Mouse (Mus musculus): ENCODE measurements around the gene Sf1. TPM values are rescaled to one million over a fixed set of nuclear protein-coding genes. Genes with fewer than 3 reads are reported as not detected.

Sf1 gene
- polyA plus RNA-seq, 1 experiment from 2014 or later = 136 TPM

GRCm38 (mm10) chr19:6390251-6390650 is 26.8 kb downstream of the Sf1 start:
- Histone ChIP-seq H3K4me2 (peak overlapping the region; percentile 55), H3K27me3 (no peaks in the 10 kb centered on the region), H3K4me1 (peaks cover 10% of the 10 kb centered on the region; the same call in 1 of the 2 replicates), H3K27ac (no peak overlapping the region), H3K36me3 (no peaks in the 10 kb centered on the region), H3K4me3 (no peak overlapping the region; the same call in 1 of the 2 replicates), H3K9me3 (no peaks in the 10 kb centered on the region), H3K9ac (no peak overlapping the region)
- 52% methylated on average over 6 of the region's 6 CpGs for WGBS
- ATAC-seq (ENCODE audit: borderline replicate concordance, extremely low read depth, low FRiP score, low TSS enrichment) = no peak

GRCm38 (mm10) chr19:6392743-6393393 is 29.4 kb downstream of the Sf1 start:
- Histone ChIP-seq H3K9me3 (no peaks in the 10 kb centered on the region), H3K27me3 (no peaks in the 10 kb centered on the region; the same call in 1 of the 2 replicates), H3K9ac (no peak overlapping the region), H3K36me3 (no peaks in the 10 kb centered on the region), H3K4me3 (no peak overlapping the region), H3K4me2 (no peak overlapping the region), H3K27ac (no peak overlapping the region), H3K4me1 (peaks cover 10% of the 10 kb centered on the region; the same call in 1 of the 2 replicates)
- no peak for ATAC-seq (ENCODE audit: borderline replicate concordance, extremely low read depth, low FRiP score, low TSS enrichment)
- WGBS = 92% methylated on average over 14 of the region's 14 CpGs

- no peaks in the 10 kb centered on the region for H3K9me3 ChIP-seq
- no peaks in the 10 kb centered on the region; the same call in 1 of the 2 replicates for H3K27me3 ChIP-seq
- whole genome bisulfite sequencing = 85% methylated on average over 16 of the region's 16 CpGs
- H3K4me2 ChIP-seq = no peak overlapping the region
- no peaks in the 10 kb centered on the region for H3K36me3 ChIP-seq
- no peak overlapping the region for H3K27ac ChIP-seq
- H3K9ac ChIP-seq = no peak overlapping the region
- no peak for ATAC-seq (ENCODE audit: borderline replicate concordance, extremely low read depth, low FRiP score, low TSS enrichment)
- no peak overlapping the region for H3K4me3 ChIP-seq
- peaks cover 13% of the 10 kb centered on the region; the same call in 1 of the 2 replicates for H3K4me1 ChIP-seq
Observed at GRCm38 (mm10) chr19:6393637-6394036, 30.1 kb downstream of the Sf1 start.

- no peak overlapping the region for H3K4me3 ChIP-seq
- no peak overlapping the region for H3K27ac ChIP-seq
- no peak for ATAC-seq (ENCODE audit: borderline replicate concordance, extremely low read depth, low FRiP score, low TSS enrichment)
- H3K4me1 ChIP-seq = peaks cover 26% of the 10 kb centered on the region
- 86% methylated on average over 5 of the region's 5 CpGs for WGBS
- peaks cover 15% of the 10 kb centered on the region for H3K27me3 ChIP-seq
- no peak overlapping the region for H3K9ac ChIP-seq
- H3K9me3 ChIP-seq = no peaks in the 10 kb centered on the region
- H3K36me3 ChIP-seq = no peaks in the 10 kb centered on the region
- H3K4me2 ChIP-seq = no peak overlapping the region
Observed at GRCm38 (mm10) chr19:6396237-6396636, 32.7 kb downstream of the Sf1 start.

GRCm38 (mm10) chr19:6397582-6398249 is 34.2 kb downstream of the Sf1 start:
- Histone ChIP-seq H3K9ac (no peak overlapping the region), H3K4me3 (no peak overlapping the region), H3K9me3 (no peaks in the 10 kb centered on the region), H3K27me3 (peaks cover 29% of the 10 kb centered on the region), H3K36me3 (no peaks in the 10 kb centered on the region), H3K4me1 (peaks cover 37% of the 10 kb centered on the region), H3K4me2 (peak overlapping the region; percentile 100; the same call in 1 of the 2 replicates), H3K27ac (no peak overlapping the region)
- 78% methylated on average over 22 of the region's 22 CpGs for whole genome bisulfite sequencing
- ATAC-seq (ENCODE audit: borderline replicate concordance, extremely low read depth, low FRiP score, low TSS enrichment) = no peak

- peaks cover 33% of the 10 kb centered on the region for H3K27me3 ChIP-seq
- ATAC-seq (ENCODE audit: borderline replicate concordance, extremely low read depth, low FRiP score, low TSS enrichment) = peak; percentile 55
Observed at GRCm38 (mm10) chr19:6398447-6399284, 35.2 kb downstream of the Sf1 start.

GRCm38 (mm10) chr19:6399285-6400095 is 36.0 kb downstream of the Sf1 start, which contains the start of gene Rasgrp2:
Rasgrp2 (plus strand) TSS chr19:6399340.
- peak within 1 kb of the TSS; percentile 64 for H3K27ac ChIP-seq
- H3K4me3 ChIP-seq = peak within 1 kb of the TSS; percentile 71
- peaks cover 33% of the 10 kb centered on the region for H3K27me3 ChIP-seq
- peak within 1 kb of the TSS; percentile 100 for H3K4me2 ChIP-seq
- H3K36me3 ChIP-seq = no peaks in the 10 kb centered on the region
- peak within 1 kb of the TSS; percentile 54 for H3K9ac ChIP-seq
- H3K9me3 ChIP-seq = no peaks in the 10 kb centered on the region
- ATAC-seq (ENCODE audit: borderline replicate concordance, extremely low read depth, low FRiP score, low TSS enrichment) = 0 out of 2 replicates have a peak, but pooled peaks have one; percentile 13
- WGBS = 1% methylated on average over 79 of the region's 87 CpGs
- H3K4me1 ChIP-seq = peaks cover 37% of the 10 kb centered on the region

More at GRCm38 (mm10) chr19:6398447-6399284, 35.2 kb downstream of the Sf1 start:
- Histone ChIP-seq H3K4me1 (peaks cover 37% of the 10 kb centered on the region), H3K4me3 (peak overlapping the region; percentile 71), H3K27ac (peak overlapping the region; percentile 64), H3K36me3 (no peaks in the 10 kb centered on the region), H3K9me3 (no peaks in the 10 kb centered on the region), H3K4me2 (peak overlapping the region; percentile 100), H3K9ac (peak overlapping the region; percentile 54)
- WGBS = 1% methylated on average over 39 of the region's 39 CpGs

GRCm38 (mm10) chr19:6400096-6401086 is 36.9 kb downstream of the Sf1 start:
- 2% methylated on average over 29 of the region's 29 CpGs for WGBS
- Histone ChIP-seq H3K4me1 (peaks cover 37% of the 10 kb centered on the region), H3K4me2 (peak overlapping the region; percentile 100)

GRCm38 (mm10) chr19:6401131-6401815 is 37.8 kb downstream of the Sf1 start:
- peak; percentile 41 for ATAC-seq (ENCODE audit: borderline replicate concordance, extremely low read depth, low FRiP score, low TSS enrichment)
- Histone ChIP-seq H3K27me3 (peaks cover 33% of the 10 kb centered on the region), H3K4me3 (peak overlapping the region; percentile 71), H3K9ac (peak overlapping the region; percentile 46), H3K4me1 (peaks cover 37% of the 10 kb centered on the region), H3K27ac (peak overlapping the region; percentile 67), H3K9me3 (no peaks in the 10 kb centered on the region), H3K4me2 (peak overlapping the region; percentile 100), H3K36me3 (no peaks in the 10 kb centered on the region)
- WGBS = under 1% methylated on average over 32 of the region's 32 CpGs

More at GRCm38 (mm10) chr19:6400096-6401086, 36.9 kb downstream of the Sf1 start:
- Histone ChIP-seq H3K4me3 (peak overlapping the region; percentile 71), H3K9ac (peak overlapping the region; percentile 54), H3K36me3 (no peaks in the 10 kb centered on the region), H3K27ac (no peak overlapping the region), H3K9me3 (no peaks in the 10 kb centered on the region), H3K27me3 (peaks cover 33% of the 10 kb centered on the region)
- no peak for ATAC-seq (ENCODE audit: borderline replicate concordance, extremely low read depth, low FRiP score, low TSS enrichment)

GRCm38 (mm10) chr19:6401951-6402350 is 38.5 kb downstream of the Sf1 start:
- no peaks in the 10 kb centered on the region for H3K9me3 ChIP-seq
- no peak for ATAC-seq (ENCODE audit: borderline replicate concordance, extremely low read depth, low FRiP score, low TSS enrichment)
- peak overlapping the region; percentile 71 for H3K4me3 ChIP-seq
- 7% methylated on average over 9 of the region's 9 CpGs for WGBS
- peaks cover 33% of the 10 kb centered on the region for H3K27me3 ChIP-seq
- H3K4me2 ChIP-seq = peak overlapping the region; percentile 100
- H3K36me3 ChIP-seq = no peaks in the 10 kb centered on the region
- peaks cover 37% of the 10 kb centered on the region for H3K4me1 ChIP-seq
- H3K9ac ChIP-seq = peak overlapping the region; percentile 46
- peak overlapping the region; percentile 54; the same call in 1 of the 2 replicates for H3K27ac ChIP-seq

All from lung, embryonic 15.5 days (tissue).